Mouse (Mus musculus) lung, postnatal 0 days (tissue): Measurements from ENCODE around the gene Zbtb16. TPM values are rescaled to one million over a fixed set of nuclear protein-coding genes. Genes with fewer than 3 reads are reported as not detected.

ENCODE experiments used
- ATAC-seq: fragments of 200-750 bp; cut with Nextera tagmentation; 2 replicates; pipeline ENCODE4 v1.8.0; 2017; ENCODE audit warnings: moderate library complexity
- DNase-seq: peaks from one replicate; pipeline ENCODE4 v3.0.0-alpha.2; 2016; ENCODE audit warnings: low spot score
- H3K27ac ChIP-seq: fragments of 300-500 bp; sonication (generic); 2 replicates; pipeline ENCODE4 v1.5.1; 2014; ENCODE audit warnings: antibody characterized with exemption, mild to moderate bottlenecking, low read length, mixed read lengths
- H3K27me3 ChIP-seq: fragments of 300-500 bp; sonication (generic); replicated peaks from 2 replicates; pipeline ENCODE4 v1.6.1; 2014; ENCODE audit warnings: low read length, mixed read lengths; ENCODE audit not compliant: insufficient read depth
- H3K36me3 ChIP-seq: fragments of 300-500 bp; sonication (generic); 2 replicates; pipeline ENCODE4 v1.6.1; 2014; ENCODE audit warnings: low read length, mixed read lengths; ENCODE audit not compliant: insufficient read depth
- H3K4me1 ChIP-seq: fragments of 300-500 bp; sonication (generic); 2 replicates; pipeline ENCODE4 v1.6.1; 2014; ENCODE audit warnings: antibody characterized with exemption, low read depth, low read length, mixed read lengths; ENCODE audit not compliant: insufficient read depth
- H3K4me2 ChIP-seq: fragments of 300-500 bp; sonication (generic); replicated peaks from 2 replicates; pipeline ENCODE4 v1.6.1; 2014; ENCODE audit warnings: low read depth, mild to moderate bottlenecking, low read length, moderate library complexity, mixed read lengths
- H3K4me3 ChIP-seq: fragments of 300-500 bp; sonication (generic); 2 replicates; pipeline ENCODE4 v1.5.1; 2014; ENCODE audit warnings: low read depth, low read length
- H3K9ac ChIP-seq: fragments of 300-500 bp; sonication (generic); replicated peaks from 2 replicates; pipeline ENCODE4 v1.6.1; 2014; ENCODE audit warnings: low read depth, mild to moderate bottlenecking
- H3K9me3 ChIP-seq: fragments of 300-500 bp; sonication (generic); 2 replicates; pipeline ENCODE4 v1.6.1; 2016; ENCODE audit warnings: low read length, mixed read lengths
- CTCF ChIP-seq: IDR thresholded peaks from 2 replicates; pipeline ENCODE4 v1.5.1; 2016; ENCODE audit warnings: antibody characterized with exemption, mild to moderate bottlenecking
- EP300 ChIP-seq: IDR thresholded peaks from 2 replicates; pipeline ENCODE4 v1.6.1; 2016; ENCODE audit warnings: antibody characterized with exemption, mild to moderate bottlenecking, control low read depth
- WGBS: fragments of 180-500 bp; shearing (Covaris S2); extraction: QIAGEN DNeasy Blood & Tissue Kit; methylation state at CpG from one replicate; pipeline ENCODE4 v1.1.7; 2014; 5-methylcytosine and 5-hydroxymethylcytosine counted together
- polyA plus RNA-seq: library from polyadenylated mRNA; unstranded; fragments of >200 nt; fragmentation: Nextera tagmentation; extraction: Ambion mirVana; gene quantifications from 2 replicates; pipeline ENCODE4 v1.2.1, GENCODE M21; 2015

The Zbtb16 gene
- polyA plus RNA-seq, 1 experiment from 2014 or later, result 19.7 TPM

- H3K27ac ChIP-seq, result no peak overlapping the region
- no peak overlapping the region for H3K4me2 ChIP-seq
- peaks cover 7% of the 10 kb centered on the region; the same call in 1 of the 2 replicates for H3K36me3 ChIP-seq
- H3K4me3 ChIP-seq, result no peak overlapping the region
- ATAC-seq (no peak), DNase-seq (no peak)
- WGBS, result 66% methylated on average over 4 of the region's 4 CpGs
- H3K4me1 ChIP-seq, result peaks cover 12% of the 10 kb centered on the region
- H3K9me3 ChIP-seq, result no peaks in the 10 kb centered on the region
- TF ChIP-seq CTCF, result no peak
- no peak overlapping the region for H3K9ac ChIP-seq
- no peaks in the 10 kb centered on the region for H3K27me3 ChIP-seq
Observed at GRCm38 (mm10) chr9:48652026-48652425, 184.0 kb downstream of the Zbtb16 start.

GRCm38 (mm10) chr9:48650846-48651245, 185.2 kb downstream of the Zbtb16 start:
- Histone ChIP-seq H3K4me2 (no peak overlapping the region), H3K36me3 (no peaks in the 10 kb centered on the region), H3K9me3 (no peaks in the 10 kb centered on the region), H3K27ac (no peak overlapping the region), H3K4me1 (peaks cover 16% of the 10 kb centered on the region), H3K27me3 (no peaks in the 10 kb centered on the region), H3K9ac (no peak overlapping the region), H3K4me3 (no peak overlapping the region)
- DNase-seq, result no peak
- 72% methylated on average over 2 of the region's 2 CpGs for WGBS
- no peak for ATAC-seq
- TF ChIP-seq EP300 (no peak), CTCF (no peak)

GRCm38 (mm10) chr9:48649851-48650685, 186.0 kb downstream of the Zbtb16 start:
- 55% methylated on average over 17 of the region's 17 CpGs for WGBS
- no peak for TF ChIP-seq CTCF
- no peak for TF ChIP-seq EP300
- H3K36me3 ChIP-seq, result no peaks in the 10 kb centered on the region
- DNase-seq (no peak), ATAC-seq (peak; percentile 18; the same call in 1 of the 2 replicates)
- H3K27ac ChIP-seq, result peak overlapping the region; percentile 83
- H3K9me3 ChIP-seq, result no peaks in the 10 kb centered on the region
- H3K4me2 ChIP-seq, result peak overlapping the region; percentile 66
- H3K4me3 ChIP-seq, result 0 out of 2 replicates have a peak overlapping the region, but pooled peaks have one; percentile 41
- peaks cover 16% of the 10 kb centered on the region for H3K4me1 ChIP-seq
- H3K27me3 ChIP-seq, result no peaks in the 10 kb centered on the region
- H3K9ac ChIP-seq, result no peak overlapping the region

- TF ChIP-seq CTCF (no peak; the same call in 1 of the 2 replicates), EP300 (peak; percentile 67)
- DNase-seq (peak; percentile 70), ATAC-seq (peak; percentile 70)
- peak overlapping the region; percentile 83 for H3K27ac ChIP-seq
- H3K4me3 ChIP-seq, result peak overlapping the region; percentile 41
- H3K4me1 ChIP-seq, result peaks cover 16% of the 10 kb centered on the region
- H3K9ac ChIP-seq, result peak overlapping the region; percentile 50
- WGBS, result 6% methylated on average over 21 of the region's 22 CpGs
- no peaks in the 10 kb centered on the region for H3K9me3 ChIP-seq
- H3K36me3 ChIP-seq, result no peaks in the 10 kb centered on the region
- H3K4me2 ChIP-seq, result peak overlapping the region; percentile 66
- H3K27me3 ChIP-seq, result no peaks in the 10 kb centered on the region
Observed at GRCm38 (mm10) chr9:48649098-48649766, 186.8 kb downstream of the Zbtb16 start.

GRCm38 (mm10) chr9:48648285-48649097, 187.5 kb downstream of the Zbtb16 start:
- Histone ChIP-seq H3K27me3 (no peaks in the 10 kb centered on the region), H3K9me3 (no peaks in the 10 kb centered on the region), H3K9ac (peak overlapping the region; percentile 50; the same call in 1 of the 2 replicates), H3K27ac (peak overlapping the region; percentile 83), H3K4me2 (peak overlapping the region; percentile 66), H3K4me1 (peaks cover 16% of the 10 kb centered on the region), H3K36me3 (no peaks in the 10 kb centered on the region), H3K4me3 (peak overlapping the region; percentile 41)
- DNase-seq, result no peak
- TF ChIP-seq CTCF (no peak; the same call in 1 of the 2 replicates), EP300 (peak; percentile 51)
- ATAC-seq, result peak; percentile 4; the same call in 1 of the 2 replicates
- WGBS, result 48% methylated on average over 12 of the region's 12 CpGs
